Mouse (Mus musculus): ENCODE data around the gene Actr10. TPM values are rescaled to one million over a fixed set of nuclear protein-coding genes. Genes with fewer than 3 reads are reported as not detected.

Gene Actr10
- polyA plus RNA-seq, 1 experiment from 2014 or later = 226 TPM

GRCm38 (mm10) chr12:71009769-71010168 is 72.1 kb downstream of the Actr10 start:
- no peak overlapping the region for H3K27ac ChIP-seq (ENCODE audit: low read length)
- no peak for ATAC-seq (ENCODE audit: insufficient number of reproducible peaks, insufficient read depth, low FRiP score, low read depth)
- peaks cover 54% of the 10 kb centered on the region for H3K36me3 ChIP-seq (ENCODE audit: control insufficient read depth, insufficient read depth, low read length)
- no peak overlapping the region for H3K9ac ChIP-seq (replicated peaks; ENCODE audit: low read depth, low read length)
- peaks cover 3% of the 10 kb centered on the region; the same call in 1 of the 2 replicates for H3K4me1 ChIP-seq (ENCODE audit: control insufficient read depth, insufficient read depth, low read length)
- H3K4me3 ChIP-seq (ENCODE audit: low read depth, low read length) = no peak overlapping the region
- H3K27me3 ChIP-seq (ENCODE audit: control insufficient read depth, insufficient read depth, low read length) = no peaks in the 10 kb centered on the region
- WGBS = 60% methylated on average over 4 of the region's 4 CpGs
- no peak overlapping the region for H3K4me2 ChIP-seq (replicated peaks; ENCODE audit: low read depth, low read length)
- no peaks in the 10 kb centered on the region for H3K9me3 ChIP-seq (ENCODE audit: control insufficient read depth, low read depth, low read length)

Other genes with a start within 250 kb of the Actr10 start
- 32.5 and 36.2 TPM in 2 replicates for gene Frmd6, start 112.3 kb upstream of the Actr10 start, polyA plus RNA-seq (2014; fragmentation: Nextera tagmentation; extraction: Ambion mirVana)
- 587 and 595 TPM in 2 replicates for gene Psma3, start 36.8 kb downstream of the Actr10 start, polyA plus RNA-seq (2014; fragmentation: Nextera tagmentation; extraction: Ambion mirVana)
- gene Arid4a, start 78.1 kb downstream of the Actr10 start, polyA plus RNA-seq (2014; fragmentation: Nextera tagmentation; extraction: Ambion mirVana) = 40.7 and 43.4 TPM in 2 replicates
- gene Tomm20l, start 173.6 kb downstream of the Actr10 start, polyA plus RNA-seq (2014; fragmentation: Nextera tagmentation; extraction: Ambion mirVana) = not detected in 2 replicates
- gene Timm9, start 198.8 kb downstream of the Actr10 start, polyA plus RNA-seq (2014; fragmentation: Nextera tagmentation; extraction: Ambion mirVana) = 77.2 and 82.9 TPM in 2 replicates
- 15.0 and 17.1 TPM in 2 replicates for gene 2700049A03Rik, start 199.0 kb downstream of the Actr10 start, polyA plus RNA-seq (2014; fragmentation: Nextera tagmentation; extraction: Ambion mirVana)